Mouse (Mus musculus): ENCODE results near the gene Ormdl3.

GRCm38 (mm10) chr11:98590548-98591445, 3.6 kb upstream of the Ormdl3 start:
- TF ChIP-seq POLR2A (IDR thresholded peaks at IDR 0.05; ENCODE audit: low read depth, low read length) (no peak), CTCF (conservative IDR thresholded peaks at IDR 0.05; ENCODE audit: insufficient read depth, insufficient read length, low read depth, low read length) (no peak)
